Mouse (Mus musculus) stomach, embryonic 14.5 days (tissue): ENCODE measurements around the gene Ccl4. TPM values are rescaled to one million over a fixed set of nuclear protein-coding genes. Genes with fewer than 3 reads are reported as not detected.

Experiments used
- ATAC-seq: fragments of 200-750 bp; cut with Nextera tagmentation; 2 replicates; pipeline ENCODE4 v1.8.0; 2017; ENCODE audit warnings: low read depth, moderate TSS enrichment; ENCODE audit not compliant: insufficient number of reproducible peaks, insufficient read depth, low FRiP score
- H3K27ac ChIP-seq: fragments of 300-500 bp; sonication (generic); 2 replicates; pipeline ENCODE4 v1.5.1; 2014; ENCODE audit warnings: mild to moderate bottlenecking, low read length, moderate library complexity, mixed read lengths
- H3K27me3 ChIP-seq: fragments of 300-500 bp; sonication (generic); 2 replicates; pipeline ENCODE4 v1.6.1; 2014; ENCODE audit warnings: low read length, control low read depth, mixed read lengths; ENCODE audit not compliant: control insufficient read depth, insufficient read depth
- H3K36me3 ChIP-seq: fragments of 300-500 bp; sonication (generic); 2 replicates; pipeline ENCODE4 v1.6.1; 2014; ENCODE audit warnings: mild to moderate bottlenecking, control low read depth, low read length, moderate library complexity, mixed read lengths; ENCODE audit not compliant: control insufficient read depth, insufficient read depth
- H3K4me1 ChIP-seq: fragments of 300-500 bp; sonication (generic); 2 replicates; pipeline ENCODE4 v1.6.1; 2014; ENCODE audit warnings: low read length, control low read depth, mixed read lengths; ENCODE audit not compliant: control insufficient read depth, insufficient read depth
- H3K4me2 ChIP-seq: fragments of 300-500 bp; sonication (generic); replicated peaks from 2 replicates; pipeline ENCODE4 v1.6.1; 2014; ENCODE audit warnings: low read depth, low read length, control low read depth
- H3K4me3 ChIP-seq: fragments of 300-500 bp; sonication (generic); 2 replicates; pipeline ENCODE4 v1.5.1; 2014; ENCODE audit warnings: low read depth, low read length, control low read depth
- H3K9ac ChIP-seq: fragments of 300-500 bp; sonication (generic); replicated peaks from 2 replicates; pipeline ENCODE4 v1.6.1; 2014; ENCODE audit warnings: low read depth, mild to moderate bottlenecking, control low read depth, low read length, moderate library complexity, mixed read lengths
- H3K9me3 ChIP-seq: fragments of 300-500 bp; sonication (generic); 2 replicates; pipeline ENCODE4 v1.6.1; 2016; ENCODE audit warnings: low read depth, low read length, control low read depth; ENCODE audit not compliant: control insufficient read depth
- WGBS: fragments of 180-500 bp; shearing (Covaris S2); extraction: QIAGEN DNeasy Blood & Tissue Kit; methylation state at CpG from one replicate; pipeline ENCODE4 v1.1.7; 2014; 5-methylcytosine and 5-hydroxymethylcytosine counted together
- polyA plus RNA-seq: library from polyadenylated mRNA; unstranded; fragments of >200 nt; fragmentation: Nextera tagmentation; extraction: Ambion mirVana; gene quantifications from 2 replicates; pipeline ENCODE4 v1.2.1, GENCODE M21; 2014

Ccl4 gene
- polyA plus RNA-seq: 0.68 TPM in 1 of 2 replicates, not detected in the other

- Histone ChIP-seq H3K4me2 (no peak within 1 kb of the TSS), H3K36me3 (no peaks in the 10 kb centered on the region), H3K27me3 (no peaks in the 10 kb centered on the region), H3K27ac (no peak within 1 kb of the TSS), H3K4me1 (no peaks in the 10 kb centered on the region), H3K9me3 (no peaks in the 10 kb centered on the region), H3K4me3 (no peak within 1 kb of the TSS), H3K9ac (no peak within 1 kb of the TSS)
- WGBS: 76% methylated on average over 6 of the region's 6 CpGs
- no peak for ATAC-seq
Observed at GRCm38 (mm10) chr11:83662204-83662603, at the start of gene Ccl4. TSS of gene Ccl4 (plus strand) at chr11:83662584.

DNA sequence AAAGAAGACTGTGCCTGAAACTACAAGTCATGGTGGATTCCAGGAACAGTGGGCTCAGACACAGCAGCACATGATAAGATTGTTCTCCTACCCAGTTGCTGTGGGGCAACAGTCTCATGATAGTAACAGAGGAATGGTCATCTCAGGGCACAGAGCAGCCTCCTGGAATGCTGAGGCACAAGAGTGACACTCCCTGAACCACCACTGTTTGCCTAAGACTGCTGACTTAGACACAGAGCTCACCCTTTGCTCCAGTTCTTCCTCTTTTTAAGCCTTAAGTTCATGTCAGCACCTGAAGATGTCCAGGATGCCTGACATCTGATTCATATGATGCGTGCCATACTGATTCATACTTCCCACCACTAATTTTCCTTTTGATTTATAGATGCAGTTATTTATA is 45.8 kb upstream of the Ccl4 start:
- no peak overlapping the region for H3K4me3 ChIP-seq
- H3K9me3 ChIP-seq: no peaks in the 10 kb centered on the region
- 79% methylated on average over 1 of the region's 1 CpGs for WGBS
- no peak for ATAC-seq
- H3K36me3 ChIP-seq: no peaks in the 10 kb centered on the region
- H3K4me1 ChIP-seq: no peaks in the 10 kb centered on the region
- H3K4me2 ChIP-seq: no peak overlapping the region
- H3K9ac ChIP-seq: no peak overlapping the region
- no peak overlapping the region for H3K27ac ChIP-seq
- H3K27me3 ChIP-seq: no peaks in the 10 kb centered on the region

- Histone ChIP-seq H3K9me3 (no peaks in the 10 kb centered on the region), H3K27me3 (no peaks in the 10 kb centered on the region), H3K36me3 (no peaks in the 10 kb centered on the region), H3K4me3 (no peak overlapping the region), H3K4me1 (no peaks in the 10 kb centered on the region), H3K9ac (no peak overlapping the region), H3K4me2 (no peak overlapping the region), H3K27ac (no peak overlapping the region)
- no peak for ATAC-seq
- WGBS: 78% methylated on average over 5 of the region's 5 CpGs
Observed at GRCm38 (mm10) chr11:83618238-83618637, 44.1 kb upstream of the Ccl4 start.

DNA sequence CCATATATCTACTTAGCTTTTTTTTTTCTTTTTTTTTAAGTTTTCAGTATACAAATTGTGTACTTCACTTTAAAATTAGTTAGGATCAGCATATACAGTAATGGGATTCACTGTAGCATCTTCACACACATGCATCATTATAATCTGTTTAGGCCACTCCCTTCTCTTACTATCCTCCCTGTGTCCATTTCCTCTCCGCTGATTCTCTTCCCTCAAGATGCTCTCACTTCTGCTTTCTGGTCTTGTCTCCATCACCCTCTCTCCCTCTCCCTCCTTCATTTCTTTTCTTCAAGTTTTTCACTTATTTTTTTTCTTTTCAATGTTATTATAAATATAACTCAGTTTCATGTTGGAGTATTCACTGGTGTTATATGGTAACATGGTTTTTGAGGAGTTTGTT is 43.3 kb upstream of the Ccl4 start:
- Histone ChIP-seq H3K27ac (no peak overlapping the region), H3K9ac (no peak overlapping the region), H3K4me2 (no peak overlapping the region), H3K4me1 (no peaks in the 10 kb centered on the region), H3K27me3 (no peaks in the 10 kb centered on the region), H3K4me3 (no peak overlapping the region), H3K9me3 (no peaks in the 10 kb centered on the region), H3K36me3 (no peaks in the 10 kb centered on the region)
- ATAC-seq: no peak
- 90% methylated on average over 1 of the region's 1 CpGs for WGBS

- H3K4me1 ChIP-seq: no peaks in the 10 kb centered on the region
- H3K27ac ChIP-seq: no peak overlapping the region
- no peaks in the 10 kb centered on the region for H3K36me3 ChIP-seq
- 81% methylated on average over 3 of the region's 3 CpGs for WGBS
- no peak overlapping the region for H3K4me2 ChIP-seq
- H3K9ac ChIP-seq: no peak overlapping the region
- no peak overlapping the region for H3K4me3 ChIP-seq
- no peaks in the 10 kb centered on the region for H3K27me3 ChIP-seq
- H3K9me3 ChIP-seq: no peaks in the 10 kb centered on the region
- no peak for ATAC-seq
Observed at GRCm38 (mm10) chr11:83623586-83623985, 38.8 kb upstream of the Ccl4 start.

DNA sequence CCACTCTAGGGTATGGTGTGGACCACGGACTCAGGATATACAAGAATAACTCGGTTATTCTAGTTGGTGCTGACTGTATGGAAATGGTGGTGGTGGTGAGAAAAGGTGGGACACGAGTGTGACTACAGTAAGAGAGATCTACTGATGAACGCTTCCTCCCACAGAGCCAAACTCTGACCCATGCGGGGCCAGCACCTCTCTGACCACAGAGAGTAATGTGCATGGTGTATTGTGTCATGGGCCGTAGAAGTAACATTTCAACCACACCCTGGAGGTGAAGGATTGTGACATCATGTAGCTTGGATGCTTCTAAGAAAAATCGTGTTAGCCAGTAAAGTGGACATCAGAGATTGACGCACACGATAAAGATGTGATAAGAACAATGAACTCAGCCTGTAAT is 33.6 kb upstream of the Ccl4 start:
- WGBS: 88% methylated on average over 9 of the region's 9 CpGs
- H3K9me3 ChIP-seq: no peaks in the 10 kb centered on the region
- H3K4me1 ChIP-seq: no peaks in the 10 kb centered on the region

GRCm38 (mm10) chr11:83630630-83631029 is 31.8 kb upstream of the Ccl4 start:
- H3K4me2 ChIP-seq: no peak overlapping the region
- no peak for ATAC-seq

More for the DNA sequence above, 33.6 kb upstream of the Ccl4 start:
- Histone ChIP-seq H3K4me2 (no peak overlapping the region), H3K27me3 (no peaks in the 10 kb centered on the region), H3K36me3 (no peaks in the 10 kb centered on the region), H3K27ac (no peak overlapping the region), H3K4me3 (no peak overlapping the region), H3K9ac (no peak overlapping the region)
- no peak for ATAC-seq

DNA sequence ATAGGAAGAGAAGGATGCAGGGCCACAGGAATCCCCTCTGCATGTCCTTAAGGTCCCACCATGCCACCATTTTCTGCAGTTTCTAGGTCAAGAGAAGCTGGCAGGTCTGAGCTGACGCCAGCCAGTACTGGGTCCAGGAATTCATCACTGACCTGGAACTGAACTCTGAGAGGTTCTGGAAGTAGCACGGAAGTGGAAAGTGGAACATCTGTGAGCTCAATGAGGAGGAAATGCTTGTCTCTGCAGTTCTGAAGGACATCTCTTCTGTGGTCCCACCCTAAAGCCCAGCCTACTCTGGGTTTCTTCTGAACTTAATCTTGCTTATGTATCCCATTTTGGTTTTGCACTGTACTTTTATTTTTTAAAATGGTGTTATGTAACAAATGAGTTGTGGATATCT is 31.3 kb upstream of the Ccl4 start:
- H3K36me3 ChIP-seq: no peaks in the 10 kb centered on the region
- H3K27me3 ChIP-seq: no peaks in the 10 kb centered on the region
- 70% methylated on average over 2 of the region's 2 CpGs for WGBS
- ATAC-seq: no peak
- no peak overlapping the region for H3K27ac ChIP-seq
- H3K4me2 ChIP-seq: no peak overlapping the region
- no peaks in the 10 kb centered on the region for H3K4me1 ChIP-seq
- no peak overlapping the region for H3K9ac ChIP-seq
- H3K4me3 ChIP-seq: no peak overlapping the region
- no peaks in the 10 kb centered on the region for H3K9me3 ChIP-seq

More at GRCm38 (mm10) chr11:83630630-83631029, 31.8 kb upstream of the Ccl4 start:
- Histone ChIP-seq H3K27ac (no peak overlapping the region), H3K27me3 (no peaks in the 10 kb centered on the region), H3K36me3 (no peaks in the 10 kb centered on the region), H3K9ac (no peak overlapping the region), H3K9me3 (no peaks in the 10 kb centered on the region), H3K4me1 (no peaks in the 10 kb centered on the region), H3K4me3 (no peak overlapping the region)
- WGBS: 85% methylated on average over 1 of the region's 1 CpGs

- Histone ChIP-seq H3K9me3 (no peaks in the 10 kb centered on the region), H3K4me2 (no peak overlapping the region), H3K4me3 (no peak overlapping the region), H3K9ac (no peak overlapping the region), H3K27me3 (no peaks in the 10 kb centered on the region), H3K27ac (no peak overlapping the region), H3K36me3 (no peaks in the 10 kb centered on the region), H3K4me1 (no peaks in the 10 kb centered on the region)
- WGBS: 63% methylated on average over 4 of the region's 4 CpGs
- ATAC-seq: no peak
Observed at GRCm38 (mm10) chr11:83632744-83633143, 29.6 kb upstream of the Ccl4 start.
